Mouse (Mus musculus): ENCODE results near the gene Rundc3a. TPM values are rescaled to one million over a fixed set of nuclear protein-coding genes. Genes with fewer than 3 reads are reported as not detected.

The Rundc3a gene
- polyA plus RNA-seq, 1 experiment: 3.4 TPM

- TF ChIP-seq POLR2A (IDR thresholded peaks at IDR 0.05; ENCODE audit: low read depth, low read length) (no peak), CTCF (conservative IDR thresholded peaks at IDR 0.05; ENCODE audit: insufficient read depth, insufficient read length, low read depth, low read length) (no peak)
- Histone ChIP-seq H3K36me3 (ENCODE audit: control insufficient read depth, insufficient read depth, low read length) (no peaks in the 10 kb centered on the region), H3K4me3 (ENCODE audit: insufficient read depth, low read depth, low read length) (no peak overlapping the region), H3K4me1 (ENCODE audit: control insufficient read depth, insufficient read depth, low read length) (no peaks in the 10 kb centered on the region), H3K27me3 (replicated peaks; ENCODE audit: control insufficient read depth, insufficient read depth, low read length) (no peaks in the 10 kb centered on the region), H3K27ac (ENCODE audit: insufficient read depth, low read depth, low read length) (no peak overlapping the region)
- DNase-seq: no peak
- 81% methylated on average over 9 of the region's 9 CpGs for WGBS
Observed at GRCm38 (mm10) chr11:102394421-102395124, 1.4 kb downstream of the Rundc3a start.

GRCm38 (mm10) chr11:102395250-102395649, 2.0 kb downstream of the Rundc3a start:
- no peak for TF ChIP-seq CTCF (conservative IDR thresholded peaks at IDR 0.05; ENCODE audit: insufficient read depth, insufficient read length, low read depth, low read length)
- TF ChIP-seq POLR2A (IDR thresholded peaks at IDR 0.05; ENCODE audit: low read depth, low read length): no peak
- no peak overlapping the region for H3K27ac ChIP-seq (ENCODE audit: insufficient read depth, low read depth, low read length)
- 22% methylated on average over 5 of the region's 5 CpGs for WGBS
- no peaks in the 10 kb centered on the region for H3K36me3 ChIP-seq (ENCODE audit: control insufficient read depth, insufficient read depth, low read length)
- H3K4me1 ChIP-seq (ENCODE audit: control insufficient read depth, insufficient read depth, low read length): no peaks in the 10 kb centered on the region
- H3K4me3 ChIP-seq (ENCODE audit: insufficient read depth, low read depth, low read length): no peak overlapping the region
- DNase-seq: no peak
- H3K27me3 ChIP-seq (replicated peaks; ENCODE audit: control insufficient read depth, insufficient read depth, low read length): no peaks in the 10 kb centered on the region

GRCm38 (mm10) chr11:102396263-102396662, 3.1 kb downstream of the Rundc3a start:
- TF ChIP-seq POLR2A (IDR thresholded peaks at IDR 0.05; ENCODE audit: low read depth, low read length) (no peak), CTCF (conservative IDR thresholded peaks at IDR 0.05; ENCODE audit: insufficient read depth, insufficient read length, low read depth, low read length) (no peak)
- Histone ChIP-seq H3K4me1 (ENCODE audit: control insufficient read depth, insufficient read depth, low read length) (no peaks in the 10 kb centered on the region), H3K36me3 (ENCODE audit: control insufficient read depth, insufficient read depth, low read length) (no peaks in the 10 kb centered on the region), H3K27ac (ENCODE audit: insufficient read depth, low read depth, low read length) (no peak overlapping the region), H3K27me3 (replicated peaks; ENCODE audit: control insufficient read depth, insufficient read depth, low read length) (no peaks in the 10 kb centered on the region), H3K4me3 (ENCODE audit: insufficient read depth, low read depth, low read length) (no peak overlapping the region)
- no peak for DNase-seq
- 58% methylated on average over 6 of the region's 6 CpGs for WGBS

- no peak for DNase-seq
- WGBS: 72% methylated on average over 7 of the region's 7 CpGs
- H3K36me3 ChIP-seq (ENCODE audit: control insufficient read depth, insufficient read depth, low read length): no peaks in the 10 kb centered on the region
- no peak overlapping the region for H3K27ac ChIP-seq (ENCODE audit: insufficient read depth, low read depth, low read length)
- no peaks in the 10 kb centered on the region for H3K27me3 ChIP-seq (replicated peaks; ENCODE audit: control insufficient read depth, insufficient read depth, low read length)
- H3K4me1 ChIP-seq (ENCODE audit: control insufficient read depth, insufficient read depth, low read length): no peaks in the 10 kb centered on the region
- TF ChIP-seq CTCF (conservative IDR thresholded peaks at IDR 0.05; ENCODE audit: insufficient read depth, insufficient read length, low read depth, low read length) (no peak), POLR2A (IDR thresholded peaks at IDR 0.05; ENCODE audit: low read depth, low read length) (no peak)
- H3K4me3 ChIP-seq (ENCODE audit: insufficient read depth, low read depth, low read length): no peak overlapping the region
Observed at GRCm38 (mm10) chr11:102396671-102397141, 3.5 kb downstream of the Rundc3a start.

- no peak for TF ChIP-seq POLR2A (IDR thresholded peaks at IDR 0.05; ENCODE audit: low read depth, low read length)
- TF ChIP-seq CTCF (conservative IDR thresholded peaks at IDR 0.05; ENCODE audit: insufficient read depth, insufficient read length, low read depth, low read length): no peak
- no peak overlapping the region for H3K27ac ChIP-seq (ENCODE audit: insufficient read depth, low read depth, low read length)
- H3K4me3 ChIP-seq (ENCODE audit: insufficient read depth, low read depth, low read length): no peak overlapping the region
- WGBS: 75% methylated on average over 20 of the region's 20 CpGs
- peak; percentile 72 for DNase-seq
- no peaks in the 10 kb centered on the region for H3K4me1 ChIP-seq (ENCODE audit: control insufficient read depth, insufficient read depth, low read length)
- peaks cover 2% of the 10 kb centered on the region; the same call in 1 of the 2 replicates for H3K36me3 ChIP-seq (ENCODE audit: control insufficient read depth, insufficient read depth, low read length)
- H3K27me3 ChIP-seq (replicated peaks; ENCODE audit: control insufficient read depth, insufficient read depth, low read length): no peaks in the 10 kb centered on the region
Observed at GRCm38 (mm10) chr11:102398007-102398825, 5.0 kb downstream of the Rundc3a start.

GRCm38 (mm10) chr11:102399107-102399506, 5.9 kb downstream of the Rundc3a start:
- 17% methylated on average over 15 of the region's 15 CpGs for WGBS
- H3K4me3 ChIP-seq (ENCODE audit: insufficient read depth, low read depth, low read length): no peak overlapping the region
- no peak for TF ChIP-seq POLR2A (IDR thresholded peaks at IDR 0.05; ENCODE audit: low read depth, low read length)
- TF ChIP-seq CTCF (conservative IDR thresholded peaks at IDR 0.05; ENCODE audit: insufficient read depth, insufficient read length, low read depth, low read length): no peak
- 0 out of 2 replicates have a peak, but pooled peaks cover 5% of the 10 kb centered on the region for H3K4me1 ChIP-seq (ENCODE audit: control insufficient read depth, insufficient read depth, low read length)
- peaks cover 6% of the 10 kb centered on the region for H3K36me3 ChIP-seq (ENCODE audit: control insufficient read depth, insufficient read depth, low read length)
- H3K27ac ChIP-seq (ENCODE audit: insufficient read depth, low read depth, low read length): no peak overlapping the region
- DNase-seq: no peak
- no peaks in the 10 kb centered on the region for H3K27me3 ChIP-seq (replicated peaks; ENCODE audit: control insufficient read depth, insufficient read depth, low read length)

- TF ChIP-seq POLR2A (IDR thresholded peaks at IDR 0.05; ENCODE audit: low read depth, low read length) (no peak), CTCF (conservative IDR thresholded peaks at IDR 0.05; ENCODE audit: insufficient read depth, insufficient read length, low read depth, low read length) (no peak)
- H3K36me3 ChIP-seq (ENCODE audit: control insufficient read depth, insufficient read depth, low read length): peaks cover 6% of the 10 kb centered on the region
- H3K4me3 ChIP-seq (ENCODE audit: insufficient read depth, low read depth, low read length): peak overlapping the region; percentile 14; the same call in 1 of the 2 replicates
- DNase-seq: no peak
- H3K27me3 ChIP-seq (replicated peaks; ENCODE audit: control insufficient read depth, insufficient read depth, low read length): no peaks in the 10 kb centered on the region
- no peak overlapping the region for H3K27ac ChIP-seq (ENCODE audit: insufficient read depth, low read depth, low read length)
- 7% methylated on average over 34 of the region's 34 CpGs for WGBS
- peaks cover 9% of the 10 kb centered on the region; the same call in 1 of the 2 replicates for H3K4me1 ChIP-seq (ENCODE audit: control insufficient read depth, insufficient read depth, low read length)
Observed at GRCm38 (mm10) chr11:102399610-102400072, 6.4 kb downstream of the Rundc3a start.
